Mouse (Mus musculus) kidney, adult 18-20 months (tissue): ENCODE data around the gene Gm14410.
"Not testable (repeated sequence)": the region's sequence is repeated elsewhere in the genome, so short reads cannot be mapped to it uniquely, and the experiment has no call there.

Source experiments
- DNase-seq: peaks from one replicate; pipeline ENCODE4 v3.0.0; 2021

Gm14410 gene

DNA sequence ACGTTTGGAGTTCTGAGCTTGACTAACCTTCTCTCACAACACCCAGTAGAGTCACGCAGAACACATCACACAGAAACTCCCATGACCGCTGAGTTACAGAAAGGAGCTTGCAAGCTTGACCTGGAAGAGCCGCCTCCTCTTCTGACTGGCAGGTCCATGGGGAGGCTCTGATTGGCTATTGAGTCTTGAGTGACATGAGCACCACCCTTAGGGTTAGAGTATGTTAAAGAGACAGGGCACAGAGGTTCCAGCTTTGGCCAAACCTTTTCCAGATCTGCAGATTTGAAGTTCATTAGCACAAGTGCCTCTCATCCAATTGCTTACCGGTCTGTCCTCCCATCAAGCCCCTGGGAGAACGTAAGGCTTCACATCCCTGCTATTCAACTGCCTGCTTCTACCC is at the start of gene Gm14410:
Gm14410 (minus strand) TSS at position 81 of the 400 bp plus-strand sequence.
- peak; percentile 84 for DNase-seq

DNA sequence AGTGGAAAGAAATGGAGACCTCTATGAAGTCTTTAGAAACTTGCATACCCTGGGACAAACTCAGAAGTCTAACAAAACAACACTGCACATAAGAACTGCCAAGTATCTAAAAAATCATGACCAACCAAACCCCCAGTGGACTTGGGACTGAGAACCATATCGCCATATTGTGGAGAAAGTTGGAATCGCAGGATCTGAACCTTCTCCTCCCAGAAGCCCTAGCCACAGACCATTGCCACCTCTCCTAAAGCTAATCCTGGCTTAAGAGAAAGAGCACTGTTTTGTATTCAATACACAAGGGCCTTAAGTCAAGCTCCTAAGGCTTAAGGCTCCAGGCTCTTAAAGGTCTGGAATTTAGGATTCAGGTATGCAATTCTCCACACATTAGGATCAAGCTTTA is 41.2 kb upstream of the Gm14410 start:
- not testable (repeated sequence) for DNase-seq

GRCm38 (mm10) chr2:177230461-177230860 is 24.2 kb upstream of the Gm14410 start:
- not testable (repeated sequence) for DNase-seq

GRCm38 (mm10) chr2:177172749-177173148 is 33.5 kb downstream of the Gm14410 start:
- DNase-seq = not testable (repeated sequence)
